Mouse (Mus musculus): ENCODE measurements around the gene Dgke. TPM values are rescaled to one million over a fixed set of nuclear protein-coding genes. Genes with fewer than 3 reads are reported as not detected.

Dgke gene
- polyA plus RNA-seq, 1 experiment = 8.2 TPM

DNA sequence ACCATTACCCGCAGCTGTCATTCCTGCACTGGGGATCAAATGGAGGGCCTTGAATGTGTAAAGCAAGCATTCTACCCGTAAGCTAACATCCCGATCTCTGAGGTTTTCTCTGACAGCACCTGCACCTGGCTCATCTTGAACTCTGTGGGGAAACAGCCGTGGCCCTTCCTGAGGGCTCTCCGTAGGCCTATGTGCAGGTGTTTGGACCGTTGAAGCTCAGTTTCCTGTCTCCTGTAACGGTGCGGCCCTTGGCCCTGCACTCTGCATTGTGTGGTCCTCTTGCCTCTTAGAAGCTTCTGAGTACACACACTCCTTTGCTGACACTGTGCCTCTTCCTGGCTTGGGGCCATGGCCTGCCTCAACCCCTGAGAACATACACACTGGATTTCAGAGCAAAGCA is 11.0 kb upstream of the Dgke start:
- DNase-seq = no peak
- H3K4me3 ChIP-seq (replicated peaks; ENCODE audit: extremely low read depth, low read depth, low read length) = no peak overlapping the region
- no peak for TF ChIP-seq CTCF (IDR thresholded peaks at IDR 0.05; ENCODE audit: insufficient read depth, low read length)
- no peak for TF ChIP-seq POLR2A (IDR thresholded peaks at IDR 0.05; ENCODE audit: borderline replicate concordance, extremely low read depth, low read depth, low read length)
- 73% methylated on average over 8 of the region's 8 CpGs for WGBS
- no peaks in the 10 kb centered on the region; the same call in 1 of the 2 replicates for H3K4me1 ChIP-seq (ENCODE audit: control insufficient read depth, insufficient read depth, low read length)

DNA sequence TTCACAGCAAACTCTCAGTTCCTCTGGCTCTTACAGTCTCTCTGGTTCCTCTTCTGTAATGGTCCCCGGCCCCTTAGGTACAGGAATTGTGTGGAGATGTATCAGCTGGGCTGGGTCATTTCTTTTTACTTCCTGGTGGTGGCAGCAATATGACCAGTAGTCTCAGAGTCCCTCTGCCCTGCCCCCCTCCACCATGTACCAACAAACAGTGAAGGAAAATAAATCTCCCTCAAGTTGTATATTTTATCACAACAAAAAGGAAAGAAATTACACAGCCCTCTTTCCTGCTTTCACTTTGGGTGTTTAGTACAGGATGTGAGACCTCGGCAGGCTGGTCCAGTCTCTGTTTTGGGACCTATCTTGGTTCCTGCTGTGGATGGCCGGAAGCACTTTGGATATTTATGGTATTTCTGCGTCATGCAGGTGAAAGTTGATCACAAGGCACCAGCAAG is 9.7 kb upstream of the Dgke start:
- TF ChIP-seq CTCF (IDR thresholded peaks at IDR 0.05; ENCODE audit: insufficient read depth, low read length) (no peak), POLR2A (IDR thresholded peaks at IDR 0.05; ENCODE audit: borderline replicate concordance, extremely low read depth, low read depth, low read length) (no peak)
- H3K4me3 ChIP-seq (replicated peaks; ENCODE audit: extremely low read depth, low read depth, low read length) = no peak overlapping the region
- DNase-seq = no peak
- 34% methylated on average over 4 of the region's 4 CpGs for WGBS
- no peaks in the 10 kb centered on the region; the same call in 1 of the 2 replicates for H3K4me1 ChIP-seq (ENCODE audit: control insufficient read depth, insufficient read depth, low read length)

DNA sequence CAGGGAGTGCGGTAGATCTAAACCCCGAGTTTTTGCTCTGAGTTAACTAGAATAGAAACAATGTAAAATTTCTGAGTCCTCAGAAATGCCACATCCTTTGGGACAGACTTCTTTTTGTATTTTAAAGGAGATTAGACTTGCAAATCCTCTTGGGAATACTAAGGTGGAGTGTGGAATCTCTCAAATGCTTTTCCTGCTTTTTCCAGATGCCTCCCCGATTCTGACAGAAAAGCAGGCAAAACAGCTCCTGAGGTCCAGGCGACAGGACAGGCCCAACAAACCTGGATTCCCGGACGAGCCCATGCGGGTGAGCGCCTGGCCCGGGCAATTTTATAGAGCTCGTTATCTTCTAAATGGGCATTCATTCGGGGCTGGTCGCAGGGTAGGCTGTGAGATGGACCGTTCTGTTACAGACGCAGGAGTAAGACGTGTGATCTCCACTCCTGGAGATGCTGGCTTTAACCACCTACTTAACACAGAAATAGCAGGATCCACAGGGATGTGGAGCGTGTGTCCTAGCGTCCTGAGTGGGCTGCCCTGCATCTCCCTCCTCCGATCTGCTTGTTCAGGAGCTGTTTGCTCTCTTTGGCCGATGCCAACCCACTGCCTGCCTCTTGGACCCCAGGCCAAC is 8.2 kb upstream of the Dgke start:
- no peak for TF ChIP-seq CTCF (IDR thresholded peaks at IDR 0.05; ENCODE audit: insufficient read depth, low read length)
- TF ChIP-seq POLR2A (IDR thresholded peaks at IDR 0.05; ENCODE audit: borderline replicate concordance, extremely low read depth, low read depth, low read length) = no peak
- 83% methylated on average over 19 of the region's 19 CpGs for WGBS
- Histone ChIP-seq H3K4me1 (ENCODE audit: control insufficient read depth, insufficient read depth, low read length) (no peaks in the 10 kb centered on the region; the same call in 1 of the 2 replicates), H3K4me3 (replicated peaks; ENCODE audit: extremely low read depth, low read depth, low read length) (no peak overlapping the region)
- no peak for DNase-seq

DNA sequence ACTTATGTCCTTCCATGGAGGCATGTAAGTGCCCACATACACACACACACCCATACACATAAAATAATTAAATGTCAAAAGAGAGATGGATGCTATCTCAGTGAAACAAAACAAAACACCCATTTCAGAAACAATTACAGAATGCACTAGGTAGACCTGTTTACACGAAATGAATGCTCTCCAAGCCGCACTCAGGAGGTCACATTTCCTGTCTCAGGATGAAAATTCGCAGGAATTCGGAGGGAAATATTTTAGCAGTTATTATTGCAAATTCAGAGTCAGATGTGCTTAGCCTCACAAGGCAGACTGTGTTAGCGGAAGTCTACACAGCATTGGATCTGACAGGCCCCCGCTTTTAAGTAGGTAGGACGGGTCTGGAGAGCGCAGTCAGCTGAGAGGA is 6.9 kb upstream of the Dgke start, which contains the start of gene Gm525:
Gene Gm525, plus strand, starts transcription at position 301 of the 400 bp plus-strand sequence.
- no peak within 1 kb of the TSS for H3K4me3 ChIP-seq (replicated peaks; ENCODE audit: extremely low read depth, low read depth, low read length)
- 68% methylated on average over 8 of the region's 8 CpGs for WGBS
- TF ChIP-seq CTCF (IDR thresholded peaks at IDR 0.05; ENCODE audit: insufficient read depth, low read length) = no peak
- TF ChIP-seq POLR2A (IDR thresholded peaks at IDR 0.05; ENCODE audit: borderline replicate concordance, extremely low read depth, low read depth, low read length) = no peak
- DNase-seq = no peak
- no peaks in the 10 kb centered on the region; the same call in 1 of the 2 replicates for H3K4me1 ChIP-seq (ENCODE audit: control insufficient read depth, insufficient read depth, low read length)

DNA sequence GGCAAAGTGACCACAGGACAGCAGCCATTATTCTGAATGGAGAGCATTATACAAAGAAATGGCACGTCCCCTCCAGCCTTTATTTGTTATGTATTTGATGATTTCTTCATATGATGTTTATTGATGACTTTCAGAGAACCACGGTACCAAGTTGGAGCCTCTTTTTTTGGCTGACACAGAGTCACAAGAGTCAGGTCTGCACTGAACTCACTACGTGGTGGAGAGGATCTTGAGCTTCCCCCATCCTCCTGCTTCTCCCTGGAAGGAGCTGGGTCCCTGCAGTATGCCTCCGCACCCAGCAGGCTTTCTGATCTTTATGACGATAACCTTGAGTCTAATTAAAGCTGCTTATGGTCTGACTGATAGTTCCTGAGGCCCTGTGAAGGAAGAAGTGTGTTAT is 4.9 kb upstream of the Dgke start:
- H3K4me1 ChIP-seq (ENCODE audit: control insufficient read depth, insufficient read depth, low read length) = peaks cover 5% of the 10 kb centered on the region
- no peak overlapping the region for H3K4me3 ChIP-seq (replicated peaks; ENCODE audit: extremely low read depth, low read depth, low read length)
- WGBS = 72% methylated on average over 5 of the region's 5 CpGs
- no peak for TF ChIP-seq POLR2A (IDR thresholded peaks at IDR 0.05; ENCODE audit: borderline replicate concordance, extremely low read depth, low read depth, low read length)
- no peak for DNase-seq

DNA sequence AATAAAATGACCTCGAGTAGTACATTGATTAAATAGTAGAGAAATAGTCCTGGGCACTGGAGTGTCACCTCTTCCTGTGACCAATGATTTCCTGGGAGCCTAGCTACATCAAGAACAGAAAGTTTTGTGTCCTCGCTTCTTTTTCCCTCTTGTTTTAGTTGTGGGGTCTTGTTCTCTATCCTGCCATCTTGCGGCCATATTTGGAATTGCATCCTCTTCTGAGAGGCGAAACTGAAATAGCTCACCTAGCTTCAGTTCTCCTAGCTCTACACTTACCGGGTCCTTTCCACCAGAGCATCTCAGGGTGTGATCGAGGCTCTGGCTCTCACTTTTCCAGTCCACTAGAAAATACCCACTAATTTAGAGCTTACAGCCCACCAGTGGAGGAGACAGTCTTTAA is 2.7 kb upstream of the Dgke start:
- DNase-seq = peak; percentile 62
- WGBS = 13% methylated on average over 6 of the region's 6 CpGs
- TF ChIP-seq CTCF (IDR thresholded peaks at IDR 0.05; ENCODE audit: insufficient read depth, low read length) (0 out of 2 replicates have a peak, but pooled peaks have one; percentile 30), POLR2A (IDR thresholded peaks at IDR 0.05; ENCODE audit: borderline replicate concordance, extremely low read depth, low read depth, low read length) (no peak)
- peaks cover 5% of the 10 kb centered on the region for H3K4me1 ChIP-seq (ENCODE audit: control insufficient read depth, insufficient read depth, low read length)
- H3K4me3 ChIP-seq (replicated peaks; ENCODE audit: extremely low read depth, low read depth, low read length) = no peak overlapping the region

DNA sequence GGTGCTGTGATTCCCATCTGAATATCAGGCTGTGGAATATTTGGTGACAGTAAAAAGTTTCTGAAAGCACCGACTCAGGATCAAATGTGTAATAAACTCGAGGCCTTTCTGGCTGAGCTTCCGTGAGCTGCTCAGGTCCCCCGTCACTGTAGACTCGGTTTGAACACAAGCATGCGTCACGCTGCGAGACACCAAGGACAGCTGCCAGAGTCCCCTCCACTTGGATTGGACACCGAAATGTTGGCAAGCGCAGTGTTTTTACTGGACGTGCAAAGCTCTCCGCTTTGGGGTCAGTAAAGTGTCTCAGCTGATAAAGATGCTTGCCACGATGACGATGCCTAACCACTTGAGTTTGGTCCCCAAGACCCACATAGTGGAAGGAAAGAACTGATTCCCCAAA is 2.0 kb upstream of the Dgke start:
- 75% methylated on average over 14 of the region's 14 CpGs for WGBS

DNA sequence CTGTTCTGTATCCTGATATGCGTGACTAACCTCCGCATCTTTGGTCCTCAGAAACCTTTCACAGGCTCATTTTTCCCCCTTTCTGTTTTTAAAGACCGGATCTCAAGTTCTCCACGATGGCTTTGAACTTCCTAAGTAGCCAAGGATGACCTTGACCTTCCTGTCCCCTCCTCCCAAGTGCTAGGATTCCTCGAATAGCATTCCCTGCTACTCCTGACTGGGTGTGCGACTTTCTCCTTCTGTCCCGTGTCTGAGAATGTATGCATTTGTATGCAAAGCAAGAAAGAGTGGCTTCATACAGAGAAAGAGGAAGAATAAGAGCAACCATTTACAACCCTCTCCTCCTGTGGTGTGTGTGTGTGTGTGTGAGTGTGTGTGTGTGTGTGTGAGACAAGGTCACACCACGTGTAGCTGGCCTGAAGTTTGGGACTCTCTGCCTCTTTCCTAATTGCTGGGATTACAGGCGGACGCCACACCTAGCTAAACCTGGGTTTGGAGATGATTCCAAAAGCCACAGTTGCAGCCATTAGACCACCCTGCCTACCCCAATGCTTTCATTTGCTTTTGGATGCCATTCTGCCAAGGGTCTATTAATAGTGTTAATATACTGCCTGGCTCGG is 1.3 kb upstream of the Dgke start:
- 49% methylated on average over 11 of the region's 11 CpGs for WGBS
- Histone ChIP-seq H3K4me1 (ENCODE audit: control insufficient read depth, insufficient read depth, low read length) (peaks cover 5% of the 10 kb centered on the region), H3K4me3 (replicated peaks; ENCODE audit: extremely low read depth, low read depth, low read length) (no peak overlapping the region)
- TF ChIP-seq POLR2A (IDR thresholded peaks at IDR 0.05; ENCODE audit: borderline replicate concordance, extremely low read depth, low read depth, low read length) (no peak), CTCF (IDR thresholded peaks at IDR 0.05; ENCODE audit: insufficient read depth, low read length) (no peak)
- no peak for DNase-seq

More for the DNA sequence above, 2.0 kb upstream of the Dgke start:
- Histone ChIP-seq H3K4me1 (ENCODE audit: control insufficient read depth, insufficient read depth, low read length) (peaks cover 5% of the 10 kb centered on the region), H3K4me3 (replicated peaks; ENCODE audit: extremely low read depth, low read depth, low read length) (no peak overlapping the region)
- DNase-seq = no peak
- TF ChIP-seq CTCF (IDR thresholded peaks at IDR 0.05; ENCODE audit: insufficient read depth, low read length) (no peak), POLR2A (IDR thresholded peaks at IDR 0.05; ENCODE audit: borderline replicate concordance, extremely low read depth, low read depth, low read length) (no peak)

DNA sequence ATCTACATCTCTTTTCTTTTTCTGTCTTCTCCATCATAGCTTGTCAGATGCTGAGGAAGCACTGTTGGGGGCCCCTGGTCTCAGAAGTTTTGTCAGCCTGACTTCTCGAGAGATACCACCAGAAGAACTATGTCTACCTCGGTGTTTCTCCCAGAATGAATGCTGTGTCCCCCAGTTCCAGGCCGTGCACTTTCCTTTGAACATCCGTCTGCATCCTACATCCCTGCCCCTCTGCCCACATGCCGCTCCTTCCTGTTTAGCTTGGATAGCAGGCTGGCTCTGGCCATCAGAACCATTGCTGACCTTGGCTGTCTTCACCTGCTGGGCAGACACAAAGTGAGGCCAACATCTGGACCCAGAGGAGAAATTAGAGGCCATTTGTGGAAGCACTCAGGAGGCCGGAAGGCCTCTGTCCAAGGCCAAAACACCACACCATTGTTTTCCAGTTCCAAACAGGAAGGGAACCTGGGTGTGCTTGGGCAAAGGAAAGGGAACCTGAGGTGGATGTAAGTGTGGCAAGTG is 712 bp upstream of the Dgke start:
- no peak for TF ChIP-seq CTCF (IDR thresholded peaks at IDR 0.05; ENCODE audit: insufficient read depth, low read length)
- TF ChIP-seq POLR2A (IDR thresholded peaks at IDR 0.05; ENCODE audit: borderline replicate concordance, extremely low read depth, low read depth, low read length) = no peak
- WGBS = 55% methylated on average over 6 of the region's 6 CpGs
- H3K4me1 ChIP-seq (ENCODE audit: control insufficient read depth, insufficient read depth, low read length) = peaks cover 5% of the 10 kb centered on the region
- no peak for DNase-seq
- H3K4me3 ChIP-seq (replicated peaks; ENCODE audit: extremely low read depth, low read depth, low read length) = no peak overlapping the region

DNA sequence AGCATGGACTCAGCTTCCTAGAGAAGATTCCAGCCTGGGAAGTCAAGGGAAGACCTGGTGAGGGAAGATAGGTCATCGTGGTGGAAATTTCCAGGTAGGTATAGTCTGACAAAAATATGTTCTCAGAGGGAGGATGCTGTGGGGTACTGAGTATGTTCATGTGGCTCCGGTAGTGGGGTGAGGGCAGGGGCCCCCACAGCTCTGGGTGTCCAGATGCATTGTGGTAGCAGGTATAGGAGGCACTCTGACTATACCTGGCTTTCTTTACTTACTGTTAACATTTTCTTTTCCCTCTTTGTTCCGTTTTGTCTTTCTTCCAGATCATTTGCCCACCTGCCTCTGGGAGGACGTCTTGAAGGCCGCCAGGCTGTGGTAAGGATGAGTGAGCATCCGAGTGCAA is 524 bp downstream of the Dgke start:
- Histone ChIP-seq H3K4me1 (ENCODE audit: control insufficient read depth, insufficient read depth, low read length) (peaks cover 5% of the 10 kb centered on the region), H3K4me3 (replicated peaks; ENCODE audit: extremely low read depth, low read depth, low read length) (no peak overlapping the region)
- WGBS = 81% methylated on average over 6 of the region's 6 CpGs
- TF ChIP-seq CTCF (IDR thresholded peaks at IDR 0.05; ENCODE audit: insufficient read depth, low read length) (no peak), POLR2A (IDR thresholded peaks at IDR 0.05; ENCODE audit: borderline replicate concordance, extremely low read depth, low read depth, low read length) (no peak)
- no peak for DNase-seq
